Mouse (Mus musculus): ENCODE data around the gene Mst1. TPM values are rescaled to one million over a fixed set of nuclear protein-coding genes. Genes with fewer than 3 reads are reported as not detected.

Mst1 gene
- polyA plus RNA-seq, 1 experiment from 2014 or later, result 9.7 TPM

GRCm38 (mm10) chr9:108085261-108085660 lies 5.0 kb downstream of the Mst1 start:
- Histone ChIP-seq H3K27me3 (replicated peaks; ENCODE audit: control insufficient read depth, insufficient read depth, low read length) (peaks cover 5% of the 10 kb centered on the region), H3K4me2 (peak overlapping the region; percentile 56; the same call in 1 of the 2 replicates), H3K27ac (ENCODE audit: low read depth, low read length) (peak overlapping the region; percentile 83), H3K4me1 (replicated peaks; ENCODE audit: control insufficient read depth, insufficient read depth, low read length) (peaks cover 50% of the 10 kb centered on the region), H3K9ac (ENCODE audit: low read depth, low read length) (0 out of 2 replicates have a peak overlapping the region, but pooled peaks have one; percentile 38), H3K4me3 (ENCODE audit: low read depth, low read length) (no peak overlapping the region), H3K9me3 (ENCODE audit: control insufficient read depth, low read length) (no peaks in the 10 kb centered on the region), H3K36me3 (ENCODE audit: control insufficient read depth, insufficient read depth, low read length) (peaks cover 50% of the 10 kb centered on the region)
- WGBS, result 92% methylated on average over 4 of the region's 4 CpGs
- ATAC-seq (replicated peaks; ENCODE audit: low FRiP score), result no peak
- no peak for DNase-seq (ENCODE audit: low spot score)

- DNase-seq (ENCODE audit: low spot score), result no peak
- Histone ChIP-seq H3K36me3 (ENCODE audit: control insufficient read depth, insufficient read depth, low read length) (peaks cover 58% of the 10 kb centered on the region), H3K27me3 (replicated peaks; ENCODE audit: control insufficient read depth, insufficient read depth, low read length) (no peaks in the 10 kb centered on the region), H3K27ac (ENCODE audit: low read depth, low read length) (no peak overlapping the region), H3K4me1 (replicated peaks; ENCODE audit: control insufficient read depth, insufficient read depth, low read length) (peaks cover 13% of the 10 kb centered on the region), H3K4me3 (ENCODE audit: low read depth, low read length) (no peak overlapping the region), H3K9ac (ENCODE audit: low read depth, low read length) (0 out of 2 replicates have a peak overlapping the region, but pooled peaks have one; percentile 7), H3K4me2 (no peak overlapping the region), H3K9me3 (ENCODE audit: control insufficient read depth, low read length) (no peaks in the 10 kb centered on the region)
- no peak for ATAC-seq (replicated peaks; ENCODE audit: low FRiP score)
- WGBS, result 92% methylated on average over 7 of the region's 7 CpGs
These were observed 10.4 kb downstream of the Mst1 start for GRCm38 (mm10) chr9:108090611-108091120.

- 63% methylated on average over 10 of the region's 10 CpGs for WGBS
- Histone ChIP-seq H3K9me3 (ENCODE audit: control insufficient read depth, low read length) (no peaks in the 10 kb centered on the region), H3K36me3 (ENCODE audit: control insufficient read depth, insufficient read depth, low read length) (peaks cover 37% of the 10 kb centered on the region), H3K4me3 (ENCODE audit: low read depth, low read length) (peak overlapping the region; percentile 92), H3K4me1 (replicated peaks; ENCODE audit: control insufficient read depth, insufficient read depth, low read length) (peaks cover 40% of the 10 kb centered on the region), H3K4me2 (peak overlapping the region; percentile 85), H3K27me3 (replicated peaks; ENCODE audit: control insufficient read depth, insufficient read depth, low read length) (no peaks in the 10 kb centered on the region), H3K27ac (ENCODE audit: low read depth, low read length) (peak overlapping the region; percentile 99), H3K9ac (ENCODE audit: low read depth, low read length) (peak overlapping the region; percentile 96)
- no peak for ATAC-seq (replicated peaks; ENCODE audit: low FRiP score)
- DNase-seq (ENCODE audit: low spot score), result no peak
These were observed 13.3 kb downstream of the Mst1 start for GRCm38 (mm10) chr9:108093586-108093985.

GRCm38 (mm10) chr9:108094184-108094941 lies 14.1 kb downstream of the Mst1 start, which contains the start of gene Apeh:
Gene Apeh, minus strand, starts transcription at chr9:108094606.
- H3K4me3 ChIP-seq (ENCODE audit: low read depth, low read length), result peak within 1 kb of the TSS; percentile 92
- peaks cover 40% of the 10 kb centered on the region for H3K4me1 ChIP-seq (replicated peaks; ENCODE audit: control insufficient read depth, insufficient read depth, low read length)
- no peaks in the 10 kb centered on the region for H3K9me3 ChIP-seq (ENCODE audit: control insufficient read depth, low read length)
- WGBS, result under 1% methylated on average over 51 of the region's 52 CpGs
- DNase-seq (ENCODE audit: low spot score) (peak; percentile 98), ATAC-seq (replicated peaks; ENCODE audit: low FRiP score) (peak; percentile 85)
- peak within 1 kb of the TSS; percentile 99 for H3K27ac ChIP-seq (ENCODE audit: low read depth, low read length)
- peaks cover 30% of the 10 kb centered on the region for H3K36me3 ChIP-seq (ENCODE audit: control insufficient read depth, insufficient read depth, low read length)
- peak within 1 kb of the TSS; percentile 85 for H3K4me2 ChIP-seq
- H3K27me3 ChIP-seq (replicated peaks; ENCODE audit: control insufficient read depth, insufficient read depth, low read length), result no peaks in the 10 kb centered on the region
- peak within 1 kb of the TSS; percentile 96 for H3K9ac ChIP-seq (ENCODE audit: low read depth, low read length)

GRCm38 (mm10) chr9:108094998-108095411 lies 14.8 kb downstream of the Mst1 start:
- H3K36me3 ChIP-seq (ENCODE audit: control insufficient read depth, insufficient read depth, low read length), result peaks cover 25% of the 10 kb centered on the region
- peak overlapping the region; percentile 96 for H3K9ac ChIP-seq (ENCODE audit: low read depth, low read length)
- H3K4me1 ChIP-seq (replicated peaks; ENCODE audit: control insufficient read depth, insufficient read depth, low read length), result peaks cover 40% of the 10 kb centered on the region
- ATAC-seq (replicated peaks; ENCODE audit: low FRiP score) (peak; percentile 90), DNase-seq (ENCODE audit: low spot score) (peak; percentile 77)
- H3K9me3 ChIP-seq (ENCODE audit: control insufficient read depth, low read length), result no peaks in the 10 kb centered on the region
- 0% methylated on average over 16 of the region's 16 CpGs for WGBS
- H3K4me2 ChIP-seq, result peak overlapping the region; percentile 85
- H3K27me3 ChIP-seq (replicated peaks; ENCODE audit: control insufficient read depth, insufficient read depth, low read length), result no peaks in the 10 kb centered on the region
- peak overlapping the region; percentile 92 for H3K4me3 ChIP-seq (ENCODE audit: low read depth, low read length)
- peak overlapping the region; percentile 99 for H3K27ac ChIP-seq (ENCODE audit: low read depth, low read length)

- peaks cover 21% of the 10 kb centered on the region for H3K36me3 ChIP-seq (ENCODE audit: control insufficient read depth, insufficient read depth, low read length)
- ATAC-seq (replicated peaks; ENCODE audit: low FRiP score) (peak; percentile 26), DNase-seq (ENCODE audit: low spot score) (no peak)
- no peaks in the 10 kb centered on the region for H3K9me3 ChIP-seq (ENCODE audit: control insufficient read depth, low read length)
- peaks cover 40% of the 10 kb centered on the region for H3K4me1 ChIP-seq (replicated peaks; ENCODE audit: control insufficient read depth, insufficient read depth, low read length)
- H3K4me3 ChIP-seq (ENCODE audit: low read depth, low read length), result peak overlapping the region; percentile 92
- peak overlapping the region; percentile 99 for H3K27ac ChIP-seq (ENCODE audit: low read depth, low read length)
- H3K9ac ChIP-seq (ENCODE audit: low read depth, low read length), result peak overlapping the region; percentile 96
- 11% methylated on average over 3 of the region's 3 CpGs for WGBS
- peak overlapping the region; percentile 85 for H3K4me2 ChIP-seq
- H3K27me3 ChIP-seq (replicated peaks; ENCODE audit: control insufficient read depth, insufficient read depth, low read length), result no peaks in the 10 kb centered on the region
These were observed 15.3 kb downstream of the Mst1 start for GRCm38 (mm10) chr9:108095518-108095917.

- H3K9ac ChIP-seq (ENCODE audit: low read depth, low read length), result peak overlapping the region; percentile 96
- no peak for ATAC-seq (replicated peaks; ENCODE audit: low FRiP score)
These were observed 15.9 kb downstream of the Mst1 start for GRCm38 (mm10) chr9:108095949-108096712.

GRCm38 (mm10) chr9:108099619-108100018 lies 19.4 kb downstream of the Mst1 start:
- no peak overlapping the region for H3K4me2 ChIP-seq
- no peaks in the 10 kb centered on the region for H3K27me3 ChIP-seq (replicated peaks; ENCODE audit: control insufficient read depth, insufficient read depth, low read length)
- 0 out of 2 replicates have a peak overlapping the region, but pooled peaks have one; percentile 20 for H3K9ac ChIP-seq (ENCODE audit: low read depth, low read length)
- no peak overlapping the region for H3K4me3 ChIP-seq (ENCODE audit: low read depth, low read length)
- H3K9me3 ChIP-seq (ENCODE audit: control insufficient read depth, low read length), result no peaks in the 10 kb centered on the region
- ATAC-seq (replicated peaks; ENCODE audit: low FRiP score), result no peak
- peaks cover 39% of the 10 kb centered on the region for H3K4me1 ChIP-seq (replicated peaks; ENCODE audit: control insufficient read depth, insufficient read depth, low read length)
- 0 out of 2 replicates have a peak overlapping the region, but pooled peaks have one; percentile 25 for H3K27ac ChIP-seq (ENCODE audit: low read depth, low read length)
- no peak for DNase-seq (ENCODE audit: low spot score)
- 87% methylated on average over 8 of the region's 8 CpGs for WGBS
- H3K36me3 ChIP-seq (ENCODE audit: control insufficient read depth, insufficient read depth, low read length), result no peaks in the 10 kb centered on the region

More at GRCm38 (mm10) chr9:108095949-108096712, 15.9 kb downstream of the Mst1 start:
- peak overlapping the region; percentile 92 for H3K4me3 ChIP-seq (ENCODE audit: low read depth, low read length)
- peak overlapping the region; percentile 85 for H3K4me2 ChIP-seq
- H3K27me3 ChIP-seq (replicated peaks; ENCODE audit: control insufficient read depth, insufficient read depth, low read length), result no peaks in the 10 kb centered on the region
- H3K27ac ChIP-seq (ENCODE audit: low read depth, low read length), result peak overlapping the region; percentile 99
- H3K4me1 ChIP-seq (replicated peaks; ENCODE audit: control insufficient read depth, insufficient read depth, low read length), result peaks cover 40% of the 10 kb centered on the region
- WGBS, result 56% methylated on average over 10 of the region's 10 CpGs
- DNase-seq (ENCODE audit: low spot score), result no peak
- no peaks in the 10 kb centered on the region for H3K9me3 ChIP-seq (ENCODE audit: control insufficient read depth, low read length)
- peaks cover 15% of the 10 kb centered on the region for H3K36me3 ChIP-seq (ENCODE audit: control insufficient read depth, insufficient read depth, low read length)
